In genomic region chr11:44682703-44683539, GRCm38 (mm10) we compare ENCODE assay signal across 9 mouse cellular contexts.
DNase-seq lines count a peak whose midpoint lies in the region; ATAC-seq and TF ChIP-seq lines count a peak whose summit lies in the region.
"Had no signal": no experiment of that assay in that cellular context is flagged by ENCODE, and none has a peak within 500 bp of the region (broad histone marks: within the 10 kb centered on the region; RNA-seq: fewer than 3 reads in every experiment).

No protein-coding gene starts in this region.

- no peak for TF ChIP-seq CTCF in E14TG2a.4 (conservative IDR thresholded peaks at IDR 0.05; ENCODE audit: low read length)

- H3K9me3 ChIP-seq in forebrain, embryonic 11.5 days (ENCODE audit: control insufficient read depth, low read length), result no peaks in the 10 kb centered on the region
- no peaks in the 10 kb centered on the region for H3K9me3 ChIP-seq in forebrain, embryonic 16.5 days (ENCODE audit: control insufficient read depth, low read length)
- H3K9me3 ChIP-seq in E14TG2a.4 (ENCODE audit: low read length), result no peaks in the 10 kb centered on the region
- no peaks in the 10 kb centered on the region for H3K9me3 ChIP-seq in hindbrain, embryonic 11.5 days (ENCODE audit: control insufficient read depth, low read length)
- H3K9me3 ChIP-seq in midbrain, embryonic 11.5 days (ENCODE audit: control insufficient read depth, low read length), result no peaks in the 10 kb centered on the region

- H3K27ac ChIP-seq in forebrain, embryonic 11.5 days (ENCODE audit: low read depth, low read length), result no peak overlapping the region
- no peak overlapping the region for H3K27ac ChIP-seq in forebrain, embryonic 16.5 days (ENCODE audit: low read length)
- H3K27ac ChIP-seq in hindbrain, embryonic 11.5 days (ENCODE audit: low read depth, low read length), result peak overlapping the region; percentile 75
- peak overlapping the region; percentile 48; the same call in 1 of the 2 replicates for H3K27ac ChIP-seq in midbrain, embryonic 11.5 days (ENCODE audit: low read depth, low read length)
- H3K27ac ChIP-seq: left cerebral cortex, adult 2 months had no signal

- H3K9ac ChIP-seq in forebrain, embryonic 11.5 days (ENCODE audit: low read length), result no peak overlapping the region
- H3K9ac ChIP-seq in forebrain, embryonic 16.5 days (replicated peaks; ENCODE audit: low read depth, low read length), result no peak overlapping the region
- 0 out of 2 replicates have a peak overlapping the region, but pooled peaks have one; percentile 11 for H3K9ac ChIP-seq in hindbrain, embryonic 11.5 days (ENCODE audit: low read depth, low read length)
- 0 out of 2 replicates have a peak overlapping the region, but pooled peaks have one; percentile 25 for H3K9ac ChIP-seq in midbrain, embryonic 11.5 days (ENCODE audit: low read length)

- no peaks in the 10 kb centered on the region for H3K36me3 ChIP-seq in forebrain, embryonic 11.5 days (ENCODE audit: control insufficient read depth, insufficient read depth, low read length)
- no peaks in the 10 kb centered on the region for H3K36me3 ChIP-seq in forebrain, embryonic 16.5 days (ENCODE audit: control insufficient read depth, insufficient read depth)
- no peaks in the 10 kb centered on the region for H3K36me3 ChIP-seq in E14TG2a.4 (ENCODE audit: insufficient read depth, low read length)
- no peaks in the 10 kb centered on the region for H3K36me3 ChIP-seq in hindbrain, embryonic 11.5 days (ENCODE audit: control insufficient read depth, insufficient read depth, low read length)
- no peaks in the 10 kb centered on the region for H3K36me3 ChIP-seq in midbrain, embryonic 11.5 days (ENCODE audit: control insufficient read depth, insufficient read depth, low read length)

- ATAC-seq in forebrain, embryonic 11.5 days (replicated peaks; ENCODE audit: low FRiP score), result 0 out of 2 replicates have a peak, but pooled peaks have one; percentile 27
- ATAC-seq in forebrain, embryonic 16.5 days, result no peak
- peak; percentile 83 for ATAC-seq in hindbrain, embryonic 11.5 days (ENCODE audit: low FRiP score)
- peak; percentile 81 for ATAC-seq in midbrain, embryonic 11.5 days (ENCODE audit: low FRiP score)
- no peak for ATAC-seq in monocyte, adult 5-6 weeks (replicated peaks; ENCODE audit: insufficient number of reproducible peaks, low FRiP score, low TSS enrichment, poor library complexity, severe bottlenecking)

- peak; percentile 66 for DNase-seq in forebrain, embryonic 11.5 days (ENCODE audit: low spot score)
- peak; percentile 70 for DNase-seq in hindbrain, embryonic 11.5 days (ENCODE audit: low spot score)
- DNase-seq in midbrain, embryonic 11.5 days (ENCODE audit: low spot score, missing footprints), result peak; percentile 91
- DNase-seq in thymus, postnatal 10 days (ENCODE audit: low spot score in 2 of 2), result no peak
- no peak for DNase-seq in Muller cell, postnatal 12 days (ENCODE audit: inconsistent ontology term)

- H3K4me2 ChIP-seq in forebrain, embryonic 11.5 days (ENCODE audit: low read depth, low read length, severe bottlenecking), result peak overlapping the region; percentile 27; the same call in 1 of the 2 replicates
- no peak overlapping the region for H3K4me2 ChIP-seq in forebrain, embryonic 16.5 days (ENCODE audit: low read length)
- H3K4me2 ChIP-seq in hindbrain, embryonic 11.5 days (replicated peaks; ENCODE audit: low read depth, low read length), result peak overlapping the region; percentile 5; the same call in 1 of the 2 replicates
- H3K4me2 ChIP-seq in midbrain, embryonic 11.5 days, result peak overlapping the region; percentile 29

- WGBS in forebrain, embryonic 11.5 days, result 13% methylated on average over 18 of the region's 18 CpGs
- WGBS in forebrain, embryonic 16.5 days, result 23% methylated on average over 18 of the region's 18 CpGs
- WGBS in hindbrain, embryonic 11.5 days, result 17% methylated on average over 18 of the region's 18 CpGs
- WGBS in midbrain, embryonic 11.5 days, result 16% methylated on average over 18 of the region's 18 CpGs

- H3K27me3 ChIP-seq in forebrain, embryonic 11.5 days (ENCODE audit: control insufficient read depth, insufficient read depth, low read length), result peaks cover 2% of the 10 kb centered on the region; the same call in 1 of the 2 replicates
- H3K27me3 ChIP-seq in forebrain, embryonic 16.5 days (replicated peaks; ENCODE audit: control insufficient read depth, insufficient read depth, low read length), result peaks cover 25% of the 10 kb centered on the region
- peaks cover 22% of the 10 kb centered on the region for H3K27me3 ChIP-seq in E14TG2a.4 (ENCODE audit: insufficient read depth, low read length)
- H3K27me3 ChIP-seq in hindbrain, embryonic 11.5 days (ENCODE audit: control insufficient read depth, insufficient read depth, low read length), result no peaks in the 10 kb centered on the region
- no peaks in the 10 kb centered on the region for H3K27me3 ChIP-seq in midbrain, embryonic 11.5 days (ENCODE audit: control insufficient read depth, insufficient read depth, low read length)

- no peak overlapping the region for H3K4me3 ChIP-seq in forebrain, embryonic 11.5 days (ENCODE audit: low read depth, low read length)
- no peak overlapping the region for H3K4me3 ChIP-seq in forebrain, embryonic 16.5 days (replicated peaks; ENCODE audit: low read length)
- peak overlapping the region; percentile 29; the same call in 1 of the 2 replicates for H3K4me3 ChIP-seq in E14TG2a.4 (replicated peaks; ENCODE audit: low read length)
- H3K4me3 ChIP-seq in hindbrain, embryonic 11.5 days (ENCODE audit: low read depth, low read length), result no peak overlapping the region
- H3K4me3 ChIP-seq in midbrain, embryonic 11.5 days (ENCODE audit: low read depth, low read length), result no peak overlapping the region
- H3K4me3 ChIP-seq: left cerebral cortex, adult 2 months had no signal

- H3K4me1 ChIP-seq in forebrain, embryonic 11.5 days (replicated peaks; ENCODE audit: control insufficient read depth, insufficient read depth, low read length), result no peaks in the 10 kb centered on the region
- H3K4me1 ChIP-seq in forebrain, embryonic 16.5 days (replicated peaks; ENCODE audit: control insufficient read depth, insufficient read depth, low read length), result peaks cover 4% of the 10 kb centered on the region
- peaks cover 36% of the 10 kb centered on the region for H3K4me1 ChIP-seq in E14TG2a.4 (replicated peaks; ENCODE audit: low read depth, low read length)
- H3K4me1 ChIP-seq in hindbrain, embryonic 11.5 days (replicated peaks; ENCODE audit: control insufficient read depth, insufficient read depth, low read length), result no peaks in the 10 kb centered on the region; the same call in none of the 2 replicates
- peaks cover 13% of the 10 kb centered on the region for H3K4me1 ChIP-seq in midbrain, embryonic 11.5 days (ENCODE audit: control insufficient read depth, insufficient read depth, low read length)

Comparison
In these comparisons a context has a peak if more than half of its experiments do, and no peak if none do; other contexts are left out.
1. ATAC-seq: peak in forebrain, embryonic 11.5 days (single experiment), hindbrain, embryonic 11.5 days (single experiment) and midbrain, embryonic 11.5 days (single experiment); none in forebrain, embryonic 16.5 days (single experiment) and monocyte, adult 5-6 weeks (single experiment).
2. DNase-seq: peak in forebrain, embryonic 11.5 days (single experiment), hindbrain, embryonic 11.5 days (single experiment) and midbrain, embryonic 11.5 days (single experiment); none in thymus, postnatal 10 days (0 of 2) and Muller cell, postnatal 12 days (single experiment).
3. H3K27ac ChIP-seq: peak in hindbrain, embryonic 11.5 days (single experiment) and midbrain, embryonic 11.5 days (single experiment); none in forebrain, embryonic 11.5 days (single experiment) and forebrain, embryonic 16.5 days (single experiment).
4. H3K9ac ChIP-seq: peak in hindbrain, embryonic 11.5 days (single experiment) and midbrain, embryonic 11.5 days (single experiment); none in forebrain, embryonic 11.5 days (single experiment) and forebrain, embryonic 16.5 days (single experiment).